Mouse (Mus musculus) layer of hippocampus, adult 18-20 months (tissue): ENCODE measurements around the gene Gm13212. TPM values are rescaled to one million over a fixed set of nuclear protein-coding genes. Genes with fewer than 3 reads are reported as not detected.

Source experiments
- total RNA-seq, 2 experiments: library from RNA; stranded (reverse); gene quantifications; 2 replicates each; pipeline ENCODE4 v1.2.3; 2021

Gene Gm13212
- total RNA-seq, 2 experiments from 2014 or later = 0.36 to 0.57 TPM

Other genes starting within 250 kb of the Gm13212 start
- under 1 TPM; 0.12 to 0.20 TPM for gene Zfp990, start 74.4 kb upstream of the Gm13212 start, total RNA-seq
- under 1 TPM in 1 of 2 experiments, not detected in 1; 0.25 TPM for gene Zfp980, start 85.5 kb downstream of the Gm13212 start, total RNA-seq